Mouse (Mus musculus) myocyte (in vitro differentiated cells): ENCODE results near the gene Dnajc14. TPM values are rescaled to one million over a fixed set of nuclear protein-coding genes. Genes with fewer than 3 reads are reported as not detected.

Source experiments
- H3K27me3 ChIP-seq: one replicate; pipeline ENCODE4 v1.6.1; 2011; ENCODE audit not compliant: control insufficient read depth, insufficient read depth, insufficient read length
- H3K36me3 ChIP-seq: one replicate; pipeline ENCODE4 v1.6.1; 2011; ENCODE audit not compliant: control insufficient read depth, insufficient read depth
- H3K4me2 ChIP-seq: one replicate; pipeline ENCODE4 v1.6.1; 2011; ENCODE audit warnings: low read depth, control low read depth
- H3K4me3 ChIP-seq: one replicate; pipeline ENCODE4 v1.5.1; 2011; ENCODE audit warnings: mild to moderate bottlenecking, control low read depth, moderate library complexity
- H3K79me2 ChIP-seq: one replicate; pipeline ENCODE4 v1.6.1; 2011; ENCODE audit not compliant: control insufficient read depth, insufficient read depth
- H3ac ChIP-seq: one replicate; pipeline ENCODE4 v1.6.1; 2011; ENCODE audit not compliant: control insufficient read depth, insufficient read length
- CEBPB ChIP-seq: IDR thresholded peaks from 2 replicates; pipeline ENCODE4 v1.6.1; 2011; ENCODE audit warnings: mild to moderate bottlenecking, moderate library complexity; ENCODE audit not compliant: poor library complexity, insufficient read depth, severe bottlenecking
- E2F4 ChIP-seq: IDR thresholded peaks from one replicate; pipeline ENCODE4 v1.6.1; 2011; ENCODE audit warnings: mild to moderate bottlenecking, control low read depth, moderate library complexity; ENCODE audit not compliant: insufficient read depth
- MAX ChIP-seq: IDR thresholded peaks from one replicate; pipeline ENCODE4 v1.6.1; 2011; ENCODE audit warnings: low read depth, mild to moderate bottlenecking, control low read depth
- MYOD1 ChIP-seq, 3 experiments: IDR thresholded peaks; one replicate each; pipeline ENCODE4 v1.6.1; 2011; ENCODE audit warnings: control low read depth in 2 of 3, low read depth in 2 of 3, mild to moderate bottlenecking in 2 of 3, moderate library complexity in 1 of 3; ENCODE audit not compliant: insufficient read length in 2 of 3, control insufficient read depth in 1 of 3
- MYOG ChIP-seq, 3 experiments: IDR thresholded peaks; one replicate each; pipeline ENCODE4 v1.6.1; 2011; ENCODE audit warnings: control low read depth in 2 of 3, low read depth in 2 of 3, mild to moderate bottlenecking in 2 of 3; ENCODE audit not compliant: insufficient read length in 2 of 3, control insufficient read depth in 1 of 3, insufficient read depth in 1 of 3
- POLR2A ChIP-seq: IDR thresholded peaks from one replicate; pipeline ENCODE4 v1.6.1; 2011; ENCODE audit warnings: low read depth, mild to moderate bottlenecking, control low read depth, moderate library complexity; ENCODE audit not compliant: insufficient read length
- POLR2AphosphoS2 ChIP-seq: IDR thresholded peaks from one replicate; pipeline ENCODE4 v1.6.1; 2011; ENCODE audit warnings: low read depth, control low read depth; ENCODE audit not compliant: insufficient read length
- REST ChIP-seq: IDR thresholded peaks from one replicate; pipeline ENCODE4 v1.6.1; 2011; ENCODE audit warnings: mild to moderate bottlenecking, control low read depth, moderate library complexity; ENCODE audit not compliant: insufficient read depth, insufficient read length
- SRF ChIP-seq: IDR thresholded peaks from one replicate; pipeline ENCODE4 v1.6.1; 2011; ENCODE audit warnings: low read depth; ENCODE audit not compliant: control insufficient read depth, insufficient read length
- TCF12 ChIP-seq: IDR thresholded peaks from one replicate; pipeline ENCODE4 v1.6.1; 2011; ENCODE audit warnings: mild to moderate bottlenecking, control low read depth; ENCODE audit not compliant: poor library complexity, insufficient read depth, severe bottlenecking
- TCF3 ChIP-seq: IDR thresholded peaks from one replicate; pipeline ENCODE4 v1.6.1; 2011; ENCODE audit warnings: low read depth, control low read depth; ENCODE audit not compliant: insufficient read length
- USF1 ChIP-seq: IDR thresholded peaks from one replicate; pipeline ENCODE4 v1.6.1; 2011; ENCODE audit warnings: low read depth, mild to moderate bottlenecking, control low read depth, moderate library complexity
- polyA plus RNA-seq: library from polyadenylated mRNA; unstranded; fragments of >200 nt; fragmentation: generic; extraction: Trizol; gene quantifications from one replicate; pipeline ENCODE4 v1.2.1, GENCODE M21; 2012; ENCODE audit warnings: missing spikeins

Dnajc14 gene
- polyA plus RNA-seq, 1 experiment: 39.0 TPM

DNA sequence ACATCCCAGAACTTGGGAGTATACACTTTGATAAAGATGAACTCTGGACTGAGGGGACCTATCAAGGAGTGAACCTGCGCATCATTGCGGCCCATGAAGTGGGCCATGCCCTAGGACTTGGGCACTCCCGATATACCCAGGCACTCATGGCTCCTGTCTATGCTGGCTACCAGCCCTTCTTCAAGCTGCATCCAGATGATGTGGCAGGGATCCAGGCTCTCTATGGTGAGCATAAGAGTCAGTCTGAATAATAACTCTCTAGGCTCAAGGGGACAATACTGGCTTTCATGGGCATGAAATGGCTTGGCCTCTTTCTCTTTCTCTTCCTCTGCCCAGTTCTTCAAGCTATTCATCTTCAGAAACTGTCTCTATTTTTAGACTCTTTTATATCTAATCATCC, 8.3 kb upstream of the Dnajc14 start:
- Histone ChIP-seq H3ac (no peak overlapping the region), H3K36me3 (peaks cover 3% of the 10 kb centered on the region), H3K79me2 (no peaks in the 10 kb centered on the region), H3K27me3 (no peaks in the 10 kb centered on the region), H3K4me3 (no peak overlapping the region), H3K4me2 (no peak overlapping the region)
- no peak for TF ChIP-seq CEBPB
- no peak for TF ChIP-seq REST
- TF ChIP-seq USF1: no peak
- no peak for TF ChIP-seq E2F4
- no peak for TF ChIP-seq MYOG (IDR thresholded peaks at IDR 0.05; ENCODE audit: control insufficient read depth in 1 of 3, insufficient read depth in 1 of 3, insufficient read length in 2 of 3, low read depth in 2 of 3)

DNA sequence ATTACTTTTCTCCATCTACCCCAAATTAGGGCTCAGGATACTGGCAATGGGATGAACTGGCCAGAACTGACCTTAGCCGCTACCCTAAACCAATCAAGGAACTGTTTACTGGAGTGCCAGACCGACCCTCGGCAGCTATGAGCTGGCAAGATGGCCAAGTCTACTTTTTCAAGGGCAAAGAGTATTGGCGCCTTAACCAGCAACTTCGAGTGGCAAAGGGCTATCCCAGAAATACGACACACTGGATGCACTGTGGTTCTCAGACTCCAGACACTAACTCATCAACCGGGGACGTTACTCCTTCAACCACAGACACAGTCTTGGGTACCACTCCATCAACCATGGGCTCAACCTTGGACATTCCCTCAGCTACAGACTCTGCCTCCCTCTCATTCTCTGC, 5.2 kb upstream of the Dnajc14 start:
- Histone ChIP-seq H3ac (no peak overlapping the region), H3K79me2 (peaks cover 18% of the 10 kb centered on the region), H3K27me3 (no peaks in the 10 kb centered on the region), H3K4me3 (no peak overlapping the region), H3K36me3 (peaks cover 3% of the 10 kb centered on the region), H3K4me2 (no peak overlapping the region)
- TF ChIP-seq MYOD1 (IDR thresholded peaks at IDR 0.05; ENCODE audit: control insufficient read depth in 1 of 3, insufficient read length in 2 of 3, low read depth in 2 of 3): no peak
- no peak for TF ChIP-seq USF1
- no peak for TF ChIP-seq REST
- no peak for TF ChIP-seq SRF
- TF ChIP-seq POLR2AphosphoS2: no peak

DNA sequence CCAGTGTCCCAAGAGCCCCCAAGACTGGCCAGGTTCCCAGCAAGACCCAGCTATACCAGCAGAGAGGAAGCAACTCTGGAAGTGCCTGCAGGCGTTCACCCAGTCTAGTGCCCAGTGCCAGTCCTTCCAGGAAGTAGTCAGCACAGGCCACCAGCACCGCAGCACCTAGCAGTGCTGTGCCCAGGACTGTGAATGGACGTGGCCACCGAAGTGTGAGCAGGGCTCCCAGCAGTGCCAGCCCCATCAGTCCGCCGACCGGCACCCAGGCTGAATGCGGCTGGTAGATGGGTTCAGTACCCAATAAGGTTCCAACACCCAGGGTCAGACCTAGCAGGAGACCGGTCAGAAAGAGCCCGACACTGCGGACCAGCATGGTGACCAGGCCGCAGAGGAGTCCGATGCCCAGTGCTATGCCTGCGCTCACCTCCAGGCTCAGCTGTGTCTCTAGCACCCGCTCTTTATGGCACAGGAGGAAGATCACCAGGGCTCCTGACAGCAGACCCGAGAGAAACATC, 1.8 kb upstream of the Dnajc14 start:
- H3K4me2 ChIP-seq: peak overlapping the region; percentile 99
- TF ChIP-seq MYOD1 (IDR thresholded peaks at IDR 0.05; ENCODE audit: control insufficient read depth in 1 of 3, insufficient read length in 2 of 3, low read depth in 2 of 3) (no peak), USF1 (no peak), POLR2A (no peak), SRF (no peak), TCF12 (no peak), POLR2AphosphoS2 (no peak), CEBPB (no peak), REST (no peak), MYOG (IDR thresholded peaks at IDR 0.05; ENCODE audit: control insufficient read depth in 1 of 3, insufficient read depth in 1 of 3, insufficient read length in 2 of 3, low read depth in 2 of 3) (no peak), TCF3 (no peak), MAX (no peak), E2F4 (no peak)
- no peak overlapping the region for H3K4me3 ChIP-seq
- no peak overlapping the region for H3ac ChIP-seq
- no peaks in the 10 kb centered on the region for H3K27me3 ChIP-seq
- peaks cover 3% of the 10 kb centered on the region for H3K36me3 ChIP-seq
- H3K79me2 ChIP-seq: peaks cover 33% of the 10 kb centered on the region

DNA sequence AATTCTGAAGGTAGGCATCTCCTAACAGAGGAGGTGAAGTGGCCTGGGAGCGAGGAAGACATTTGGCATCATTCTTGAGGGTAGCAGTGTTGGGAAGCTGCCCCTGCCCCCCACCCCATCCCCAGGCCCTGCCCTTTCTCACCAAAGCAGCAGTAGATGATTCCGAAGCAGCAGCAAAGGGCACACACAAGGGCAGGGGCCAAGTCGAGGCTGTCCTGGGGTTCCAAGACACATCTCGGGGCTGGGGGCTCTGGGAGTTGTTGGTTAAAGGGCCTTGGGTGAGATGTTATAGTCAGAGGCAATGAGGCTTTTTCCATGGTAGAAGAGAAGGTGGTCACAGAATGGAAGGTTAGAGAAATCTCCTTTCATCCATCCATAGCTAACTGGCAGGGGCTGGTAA, 906 bp upstream of the Dnajc14 start:
- Histone ChIP-seq H3K36me3 (peaks cover 3% of the 10 kb centered on the region), H3K27me3 (no peaks in the 10 kb centered on the region), H3K4me3 (peak overlapping the region; percentile 99), H3K79me2 (peaks cover 42% of the 10 kb centered on the region), H3K4me2 (peak overlapping the region; percentile 99), H3ac (peak overlapping the region; percentile 52)
- no peak for TF ChIP-seq E2F4
- TF ChIP-seq REST: no peak
- no peak for TF ChIP-seq SRF
- no peak for TF ChIP-seq MYOG (IDR thresholded peaks at IDR 0.05; ENCODE audit: control insufficient read depth in 1 of 3, insufficient read depth in 1 of 3, insufficient read length in 2 of 3, low read depth in 2 of 3)
- TF ChIP-seq TCF3: no peak
- TF ChIP-seq POLR2AphosphoS2: no peak
- no peak for TF ChIP-seq USF1
- no peak for TF ChIP-seq POLR2A
- no peak for TF ChIP-seq MYOD1 (IDR thresholded peaks at IDR 0.05; ENCODE audit: control insufficient read depth in 1 of 3, insufficient read length in 2 of 3, low read depth in 2 of 3)
- TF ChIP-seq TCF12: no peak

DNA sequence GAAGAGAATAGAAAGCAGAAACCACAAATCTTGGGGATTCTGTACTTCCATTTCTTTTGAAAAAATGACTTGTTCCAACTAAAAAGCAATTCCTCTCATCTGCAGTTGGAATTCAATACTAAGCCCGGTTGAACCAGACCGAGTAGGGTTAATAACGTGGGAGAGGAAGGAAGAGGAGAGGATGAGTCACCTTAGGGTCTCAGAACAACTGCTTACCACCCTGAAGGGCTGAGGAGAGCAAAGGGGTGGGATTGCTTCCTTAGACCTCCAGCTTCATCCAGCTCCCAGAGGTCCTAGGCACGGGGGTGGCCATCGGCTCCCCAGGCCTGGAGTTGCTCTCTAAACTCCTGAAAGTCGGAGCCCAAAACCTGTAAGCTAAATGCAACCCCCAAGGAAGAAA, 501 bp upstream of the Dnajc14 start:
- Histone ChIP-seq H3K36me3 (peaks cover 3% of the 10 kb centered on the region), H3K4me3 (peak overlapping the region; percentile 99), H3K79me2 (peaks cover 46% of the 10 kb centered on the region), H3K4me2 (peak overlapping the region; percentile 99), H3ac (peak overlapping the region; percentile 52), H3K27me3 (no peaks in the 10 kb centered on the region)
- TF ChIP-seq POLR2AphosphoS2 (no peak), CEBPB (no peak), TCF3 (no peak), REST (no peak), E2F4 (no peak), POLR2A (no peak), SRF (no peak), MAX (no peak), USF1 (no peak), MYOD1 (IDR thresholded peaks at IDR 0.05; ENCODE audit: control insufficient read depth in 1 of 3, insufficient read length in 2 of 3, low read depth in 2 of 3) (no peak), TCF12 (no peak), MYOG (IDR thresholded peaks at IDR 0.05; ENCODE audit: control insufficient read depth in 1 of 3, insufficient read depth in 1 of 3, insufficient read length in 2 of 3, low read depth in 2 of 3) (no peak)
